8 mouse cellular contexts compared by ENCODE assay signal in the genomic region with DNA sequence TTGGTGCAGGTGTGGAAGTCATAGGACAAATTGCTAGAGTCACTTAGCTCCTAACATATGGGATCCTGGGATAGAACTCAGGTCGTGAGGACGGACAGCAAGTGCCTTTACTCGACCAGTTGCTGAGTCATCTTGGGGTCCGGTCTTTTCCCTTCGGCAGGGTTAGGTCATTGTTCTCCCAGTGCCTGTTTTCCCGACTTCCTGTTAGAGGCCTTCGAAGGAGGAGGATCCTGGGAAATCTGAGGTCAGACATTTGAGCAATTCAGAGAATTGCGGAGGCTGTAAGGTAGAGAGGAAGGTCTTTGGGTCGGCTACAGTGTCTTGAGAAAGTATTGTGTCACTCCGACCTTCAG. TPM values are rescaled to one million over a fixed set of nuclear protein-coding genes. Genes with fewer than 3 reads are reported as not detected.
A peak's percentile ranks its signal among the peaks of the same experiment; 100 is the strongest.
DNase-seq lines count a peak whose midpoint lies in the region; ATAC-seq and TF ChIP-seq lines count a peak whose summit lies in the region.

No protein-coding gene starts in this region.

- H3K36me3 ChIP-seq in erythroblast, embryonic 14.5 days (ENCODE audit: control insufficient read depth), result peaks cover 23% of the 10 kb centered on the region
- H3K36me3 ChIP-seq in hindbrain, postnatal 0 days (ENCODE audit: insufficient read depth, low read length), result no peaks in the 10 kb centered on the region
- no peaks in the 10 kb centered on the region for H3K36me3 ChIP-seq in lung, embryonic 14.5 days (ENCODE audit: insufficient read depth)
- H3K36me3 ChIP-seq in stomach, embryonic 15.5 days, result no peaks in the 10 kb centered on the region

- 16% methylated on average over 10 of the region's 10 CpGs for WGBS in hindbrain, postnatal 0 days
- 19% methylated on average over 10 of the region's 10 CpGs for WGBS in lung, embryonic 14.5 days
- WGBS in stomach, embryonic 15.5 days, result 15% methylated on average over 10 of the region's 10 CpGs

- DNase-seq in adrenal gland, postnatal 14 days, result peak; percentile 63
- DNase-seq in adrenal gland, adult 18-20 months (ENCODE audit: low spot score in 2 of 2), result no peak
- no peak for DNase-seq in hindbrain, postnatal 0 days (ENCODE audit: low spot score)
- peak; percentile 67 for DNase-seq in lung, embryonic 14.5 days
- DNase-seq in ovary, adult 18-20 months (ENCODE audit: low spot score), result no peak
- DNase-seq in layer of hippocampus, adult 9-10 months (ENCODE audit: low spot score), result no peak

- no peaks in the 10 kb centered on the region for H3K27me3 ChIP-seq in erythroblast, embryonic 14.5 days (ENCODE audit: control insufficient read depth)
- no peaks in the 10 kb centered on the region for H3K27me3 ChIP-seq in hindbrain, postnatal 0 days (ENCODE audit: insufficient read depth, low read length)
- H3K27me3 ChIP-seq in lung, embryonic 14.5 days (ENCODE audit: insufficient read depth, low read length), result no peaks in the 10 kb centered on the region; the same call in 1 of the 2 replicates
- no peaks in the 10 kb centered on the region for H3K27me3 ChIP-seq in stomach, embryonic 15.5 days (replicated peaks)

- peaks cover 6% of the 10 kb centered on the region; the same call in 1 of the 2 replicates for H3K9me3 ChIP-seq in erythroblast, embryonic 14.5 days (ENCODE audit: control insufficient read depth, low read length)
- H3K9me3 ChIP-seq in hindbrain, postnatal 0 days (ENCODE audit: low read length), result no peaks in the 10 kb centered on the region
- no peaks in the 10 kb centered on the region for H3K9me3 ChIP-seq in lung, embryonic 14.5 days (ENCODE audit: low read depth, low read length)
- H3K9me3 ChIP-seq in stomach, embryonic 15.5 days, result no peaks in the 10 kb centered on the region

- H3K4me1 ChIP-seq in erythroblast, embryonic 14.5 days (ENCODE audit: control insufficient read depth), result peaks cover 55% of the 10 kb centered on the region
- H3K4me1 ChIP-seq in hindbrain, postnatal 0 days (ENCODE audit: insufficient read depth, low read length), result no peaks in the 10 kb centered on the region
- H3K4me1 ChIP-seq in lung, embryonic 14.5 days (ENCODE audit: insufficient read depth), result 0 out of 2 replicates have a peak, but pooled peaks cover 4% of the 10 kb centered on the region
- peaks cover 14% of the 10 kb centered on the region; the same call in 1 of the 2 replicates for H3K4me1 ChIP-seq in stomach, embryonic 15.5 days

- no peak for TF ChIP-seq CTCF in hindbrain, postnatal 0 days (IDR thresholded peaks at IDR 0.05; ENCODE audit: low read depth)
- no peak for TF ChIP-seq CTCF in lung, embryonic 14.5 days (IDR thresholded peaks at IDR 0.05; ENCODE audit: low read depth)

- H3K27ac ChIP-seq in hindbrain, postnatal 0 days, result peak overlapping the region; percentile 89
- peak overlapping the region; percentile 89 for H3K27ac ChIP-seq in lung, embryonic 14.5 days (ENCODE audit: low read depth)
- peak overlapping the region; percentile 94 for H3K27ac ChIP-seq in stomach, embryonic 15.5 days

- H3K9ac ChIP-seq in hindbrain, postnatal 0 days (replicated peaks; ENCODE audit: low read length), result 0 out of 2 replicates have a peak overlapping the region, but pooled peaks have one; percentile 85
- H3K9ac ChIP-seq in lung, embryonic 14.5 days, result peak overlapping the region; percentile 79
- H3K9ac ChIP-seq in stomach, embryonic 15.5 days, result no peak overlapping the region; the same call in 1 of the 2 replicates

- ATAC-seq in hindbrain, postnatal 0 days, result no peak
- ATAC-seq in lung, embryonic 14.5 days (ENCODE audit: insufficient read depth), result no peak
- ATAC-seq in stomach, embryonic 15.5 days (ENCODE audit: insufficient read depth, low FRiP score, low read depth), result peak; percentile 1; the same call in 1 of the 2 replicates

- peak overlapping the region; percentile 96 for H3K4me2 ChIP-seq in hindbrain, postnatal 0 days (ENCODE audit: low read depth, low read length)
- peak overlapping the region; percentile 97 for H3K4me2 ChIP-seq in lung, embryonic 14.5 days
- H3K4me2 ChIP-seq in stomach, embryonic 15.5 days, result peak overlapping the region; percentile 88

- H3K4me3 ChIP-seq in erythroblast, embryonic 14.5 days (replicated peaks), result peak overlapping the region; percentile 79
- peak overlapping the region; percentile 62 for H3K4me3 ChIP-seq in hindbrain, postnatal 0 days (ENCODE audit: low read length)
- peak overlapping the region; percentile 64 for H3K4me3 ChIP-seq in lung, embryonic 14.5 days (ENCODE audit: low read depth, low read length)
- H3K4me3 ChIP-seq in stomach, embryonic 15.5 days (replicated peaks), result peak overlapping the region; percentile 69

RNA-seq across cellular contexts. Expression of a gene that starts 19.2 kb away (rescaled TPM):
- total RNA-seq in adrenal gland, postnatal 14 days (2021), result 15.2 and 17.3 TPM in 2 replicates
- total RNA-seq in adrenal gland, adult 18-20 months (2021), result 10 to 100 TPM; 12.0 to 15.3 TPM
- 3.0 and 3.3 TPM in 2 replicates for polyA plus RNA-seq in erythroblast, embryonic 14.5 days (2012)
- total RNA-seq in hindbrain, postnatal 0 days (2014; rRNA removed), result 2.6 and 6.7 TPM in 2 replicates
- 5.9 and 6.3 TPM in 2 replicates for polyA plus RNA-seq in hindbrain, postnatal 0 days (2015; fragmentation: Nextera tagmentation; extraction: Ambion mirVana)
- polyA plus RNA-seq in lung, embryonic 14.5 days (2014; fragmentation: Nextera tagmentation; extraction: Ambion mirVana), result 5.3 and 6.9 TPM in 2 replicates
- 8.5 and 9.1 TPM in 2 replicates for polyA plus RNA-seq in stomach, embryonic 15.5 days (2015; fragmentation: Nextera tagmentation; extraction: Ambion mirVana)

RNA-seq across cellular contexts. Expression of a gene that starts 50.6 kb away (rescaled TPM):
- 5.1 and 5.6 TPM in 2 replicates for total RNA-seq in adrenal gland, postnatal 14 days (2021)
- 1 to 10 TPM; 3.1 to 5.9 TPM for total RNA-seq in adrenal gland, adult 18-20 months (2021)
- not detected in 2 replicates for polyA plus RNA-seq in erythroblast, embryonic 14.5 days (2012)
- 0.16 and 0.29 TPM in 2 replicates for total RNA-seq in hindbrain, postnatal 0 days (2014; rRNA removed)
- 0.29 and 0.37 TPM in 2 replicates for polyA plus RNA-seq in hindbrain, postnatal 0 days (2015; fragmentation: Nextera tagmentation; extraction: Ambion mirVana)
- polyA plus RNA-seq in lung, embryonic 14.5 days (2014; fragmentation: Nextera tagmentation; extraction: Ambion mirVana), result 0.22 TPM in 1 of 2 replicates, not detected in the other
- 0.82 and 0.95 TPM in 2 replicates for polyA plus RNA-seq in stomach, embryonic 15.5 days (2015; fragmentation: Nextera tagmentation; extraction: Ambion mirVana)

Comparison
In these comparisons a context has a peak if more than half of its experiments do, and no peak if none do; other contexts are left out.
1. DNase-seq: peak in adrenal gland, postnatal 14 days (single experiment) and lung, embryonic 14.5 days (single experiment); none in adrenal gland, adult 18-20 months (0 of 2), hindbrain, postnatal 0 days (single experiment), ovary, adult 18-20 months (single experiment) and layer of hippocampus, adult 9-10 months (single experiment).
2. Peak in every context shown above with its lines, with median percentiles within 50 percentile points of each other: H3K4me3 ChIP-seq, H3K27ac ChIP-seq and H3K4me2 ChIP-seq.